Comparison of ENCODE assay signal across 21 mouse cellular contexts in genomic region chr10:120848677-120849076, GRCm38 (mm10). TPM values are rescaled to one million over a fixed set of nuclear protein-coding genes. Genes with fewer than 3 reads are reported as not detected.
DNase-seq lines count a peak whose midpoint lies in the region; ATAC-seq and TF ChIP-seq lines count a peak whose summit lies in the region.
"Had no signal": no experiment of that assay in that cellular context is flagged by ENCODE, and none has a peak within 500 bp of the region (broad histone marks: within the 10 kb centered on the region; RNA-seq: fewer than 3 reads in every experiment).

No protein-coding gene starts in this region.

- 0 out of 2 replicates have a peak, but pooled peaks have one; percentile 47 for ATAC-seq in lung, embryonic 16.5 days (ENCODE audit: low read depth)
- no peak for ATAC-seq in embryonic facial prominence, embryonic 12.5 days (ENCODE audit: insufficient number of reproducible peaks, insufficient read depth, low FRiP score, low TSS enrichment)
- ATAC-seq: midbrain, embryonic 13.5 days had no signal

- H3K4me1 ChIP-seq in lung, embryonic 16.5 days (replicated peaks; ENCODE audit: control insufficient read depth, insufficient read depth, low read length), result peaks cover 15% of the 10 kb centered on the region; the same call in 1 of the 2 replicates
- H3K4me1 ChIP-seq in lung, adult 2 months (ENCODE audit: control insufficient read depth, insufficient read depth, low read length), result no peaks in the 10 kb centered on the region
- H3K4me1 ChIP-seq in embryonic facial prominence, embryonic 12.5 days, result peaks cover 48% of the 10 kb centered on the region
- H3K4me1 ChIP-seq: midbrain, embryonic 13.5 days had no signal

- TF ChIP-seq CTCF in lung, adult 2 months (IDR thresholded peaks at IDR 0.05; ENCODE audit: insufficient read depth, low read length), result no peak

- TF ChIP-seq POLR2A in lung, adult 2 months (IDR thresholded peaks at IDR 0.05; ENCODE audit: borderline replicate concordance, extremely low read depth, low read depth, low read length), result no peak

- H3K9ac ChIP-seq in lung, embryonic 16.5 days (ENCODE audit: low read length), result no peak overlapping the region
- H3K9ac ChIP-seq in embryonic facial prominence, embryonic 12.5 days, result no peak overlapping the region
- H3K9ac ChIP-seq: forebrain, embryonic 12.5 days; hindbrain, embryonic 12.5 days; limb, embryonic 13.5 days; liver, embryonic 14.5 days; midbrain, embryonic 13.5 days; neural tube, embryonic 13.5 days had no signal

- WGBS in lung, embryonic 16.5 days, result 43% methylated on average over 7 of the region's 7 CpGs
- 52% methylated on average over 7 of the region's 7 CpGs for WGBS in lung, adult 2 months
- WGBS in embryonic facial prominence, embryonic 12.5 days, result 30% methylated on average over 7 of the region's 7 CpGs

- H3K27me3 ChIP-seq in lung, embryonic 16.5 days (ENCODE audit: control insufficient read depth, insufficient read depth, low read depth, low read length), result no peaks in the 10 kb centered on the region
- no peaks in the 10 kb centered on the region for H3K27me3 ChIP-seq in embryonic facial prominence, embryonic 12.5 days
- H3K27me3 ChIP-seq: limb, embryonic 13.5 days; midbrain, embryonic 13.5 days; neural tube, embryonic 13.5 days had no signal

- H3K9me3 ChIP-seq in lung, embryonic 16.5 days (ENCODE audit: control insufficient read depth, low read length), result no peaks in the 10 kb centered on the region
- no peaks in the 10 kb centered on the region for H3K9me3 ChIP-seq in embryonic facial prominence, embryonic 12.5 days
- H3K9me3 ChIP-seq: forebrain, embryonic 12.5 days; heart, embryonic 10.5 days; hindbrain, embryonic 12.5 days; limb, embryonic 13.5 days; midbrain, embryonic 13.5 days; neural tube, embryonic 13.5 days had no signal

- H3K4me2 ChIP-seq in lung, embryonic 16.5 days (ENCODE audit: low read depth, low read length), result no peak overlapping the region
- H3K4me2 ChIP-seq in embryonic facial prominence, embryonic 12.5 days (replicated peaks), result no peak overlapping the region
- H3K4me2 ChIP-seq: forebrain, embryonic 12.5 days; hindbrain, embryonic 12.5 days; limb, embryonic 13.5 days; midbrain, embryonic 13.5 days; neural tube, embryonic 13.5 days had no signal

- no peak overlapping the region for H3K27ac ChIP-seq in lung, embryonic 16.5 days (ENCODE audit: low read length)
- H3K27ac ChIP-seq in embryonic facial prominence, embryonic 12.5 days, result peak overlapping the region; percentile 64; the same call in 1 of the 2 replicates
- H3K27ac ChIP-seq: forebrain, embryonic 12.5 days; heart, embryonic 10.5 days; hindbrain, embryonic 12.5 days; limb, embryonic 13.5 days; liver, embryonic 14.5 days; midbrain, embryonic 13.5 days; neural tube, embryonic 13.5 days had no signal

- no peak overlapping the region for H3K4me3 ChIP-seq in lung, embryonic 16.5 days (ENCODE audit: low read length)
- H3K4me3 ChIP-seq in lung, adult 2 months (replicated peaks; ENCODE audit: extremely low read depth, low read depth, low read length), result no peak overlapping the region
- H3K4me3 ChIP-seq in embryonic facial prominence, embryonic 12.5 days, result no peak overlapping the region
- H3K4me3 ChIP-seq: forebrain, embryonic 12.5 days; heart, embryonic 10.5 days; hindbrain, embryonic 12.5 days; limb, embryonic 13.5 days; midbrain, embryonic 13.5 days; neural tube, embryonic 13.5 days had no signal

- DNase-seq in lung, adult 2 months, result no peak
- peak; percentile 26 for DNase-seq in lung, postnatal 25 days (ENCODE audit: low spot score)
- no peak for DNase-seq in adrenal gland, postnatal 14 days
- no peak for DNase-seq in urinary bladder, postnatal 4 days (ENCODE audit: low spot score in 2 of 2)
- no peak for DNase-seq in kidney, postnatal 10 days
- DNase-seq: adrenal gland, adult 2 months; cerebellum, adult 9-11 months; gastrocnemius, postnatal 25 days; kidney, adult 8-10 months; kidney, postnatal 36 days; right cerebral cortex, postnatal 25 days; thymus, adult 2 months had no signal

- no peaks in the 10 kb centered on the region for H3K36me3 ChIP-seq in lung, embryonic 16.5 days (ENCODE audit: control insufficient read depth, insufficient read depth, low read length)
- no peaks in the 10 kb centered on the region for H3K36me3 ChIP-seq in embryonic facial prominence, embryonic 12.5 days
- H3K36me3 ChIP-seq: forebrain, embryonic 12.5 days; hindbrain, embryonic 12.5 days; limb, embryonic 13.5 days; midbrain, embryonic 13.5 days; neural tube, embryonic 13.5 days had no signal

RNA-seq across cellular contexts. Expression of gene Msrb3, which starts 50.2 kb away (rescaled TPM):
- polyA plus RNA-seq in lung, embryonic 16.5 days (2015; fragmentation: Nextera tagmentation; extraction: Ambion mirVana), result 12.4 and 14.0 TPM in 2 replicates
- 32.1 and 36.6 TPM in 2 replicates for polyA plus RNA-seq in lung, adult 2 months (2012; rRNA removed)
- 9.2 and 10.3 TPM in 2 replicates for polyA plus RNA-seq in embryonic facial prominence, embryonic 12.5 days (2016; fragmentation: Nextera tagmentation; extraction: Ambion mirVana)
- total RNA-seq in adrenal gland, postnatal 14 days (2021), result 37.0 and 40.0 TPM in 2 replicates
